Mouse (Mus musculus): ENCODE measurements at regions not wholly inside any gene's neighbourhood (a gene's known extent, or its start where the extent isn't known, plus 50 kb on each side); places are given as distances from the start of the nearest gene placed in this dataset.
A peak's percentile ranks its signal among the peaks of the same experiment; 100 is the strongest.

DNA sequence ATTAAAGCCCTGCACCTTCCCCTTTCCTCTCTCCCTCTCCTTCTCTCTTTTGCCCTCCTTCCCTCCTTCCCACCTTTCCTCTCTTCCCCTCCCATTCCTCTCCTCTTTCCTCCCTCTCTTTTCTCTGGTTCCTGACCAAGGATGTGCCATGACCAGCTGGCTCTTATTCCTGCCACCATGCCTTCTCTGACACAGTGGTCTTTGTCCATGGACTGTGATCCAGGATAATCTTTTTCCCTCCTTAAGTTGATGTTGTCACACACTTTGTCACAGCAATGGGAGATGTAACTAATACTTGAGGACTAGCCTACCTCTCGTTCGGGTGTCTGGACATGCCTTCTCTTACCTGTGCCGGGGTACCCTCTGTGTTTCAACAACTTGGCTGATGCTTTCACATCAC is 86.4 kb downstream of the Anapc4 start:
- no peak overlapping the region for H3K27ac ChIP-seq
- no peak for DNase-seq (ENCODE audit: low spot score in 2 of 2)
- TF ChIP-seq CTCF (conservative IDR thresholded peaks at IDR 0.05), result no peak
- H3K4me3 ChIP-seq, result no peak overlapping the region

DNA sequence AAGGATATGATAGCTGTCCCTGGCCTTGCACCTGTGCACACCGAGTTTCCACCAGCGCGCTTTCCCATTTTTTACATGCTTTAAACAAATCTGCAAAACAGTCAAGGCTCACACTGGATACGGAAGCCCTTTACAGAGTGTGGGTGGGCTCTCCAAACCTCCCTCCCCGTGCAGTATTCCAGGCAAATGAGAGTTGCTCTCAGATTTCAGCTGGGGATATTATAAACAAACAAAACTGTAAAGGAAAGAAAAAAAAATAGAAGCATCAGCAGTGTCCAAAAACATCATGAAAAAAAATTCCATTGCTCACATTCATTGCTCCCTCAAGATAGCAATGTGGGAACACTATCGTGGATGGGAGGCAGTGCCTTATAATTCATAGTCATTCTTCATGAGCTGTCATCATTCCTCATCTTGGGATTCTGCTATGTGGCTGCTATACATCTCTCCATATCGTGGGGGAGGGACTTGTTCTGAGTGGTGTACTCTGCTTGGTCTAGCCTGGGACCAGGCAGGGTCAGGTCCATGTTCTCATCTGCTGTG is 87.0 kb downstream of the Anapc4 start:
- no peak for TF ChIP-seq CTCF (conservative IDR thresholded peaks at IDR 0.05)
- no peak for DNase-seq (ENCODE audit: low spot score in 2 of 2)
- Histone ChIP-seq H3K4me3 (no peak overlapping the region), H3K27ac (no peak overlapping the region)

- Histone ChIP-seq H3K4me3 (no peak overlapping the region), H3K27ac (no peak overlapping the region)
- TF ChIP-seq CTCF (conservative IDR thresholded peaks at IDR 0.05), result no peak
- no peak for DNase-seq (ENCODE audit: low spot score in 2 of 2)
Measured at GRCm38 (mm10) chr5:52925006-52925405, 91.2 kb downstream of the Anapc4 start.

DNA sequence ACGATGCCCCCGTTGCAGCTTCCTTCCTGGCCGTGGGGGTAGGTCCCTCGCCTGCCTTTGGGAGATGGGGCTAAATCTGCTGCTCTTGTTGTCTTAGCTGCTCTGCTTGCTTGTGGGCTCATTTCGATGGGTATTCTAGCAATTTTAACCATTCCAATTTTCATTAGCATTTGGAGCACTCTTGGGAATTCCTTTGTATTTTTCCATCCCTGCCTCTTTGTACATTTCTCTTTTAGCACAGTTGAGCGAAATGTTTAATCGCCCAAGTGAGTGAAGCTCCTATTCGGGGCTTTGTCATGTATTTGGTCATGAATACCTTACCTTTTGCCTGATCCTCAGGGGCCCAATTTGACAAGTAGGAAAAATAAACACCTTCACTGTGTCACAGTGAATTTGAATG is 95.9 kb downstream of the Anapc4 start:
- Histone ChIP-seq H3K27ac (no peak overlapping the region), H3K4me3 (no peak overlapping the region)
- TF ChIP-seq CTCF (conservative IDR thresholded peaks at IDR 0.05), result no peak
- DNase-seq (ENCODE audit: low spot score in 2 of 2), result no peak

DNA sequence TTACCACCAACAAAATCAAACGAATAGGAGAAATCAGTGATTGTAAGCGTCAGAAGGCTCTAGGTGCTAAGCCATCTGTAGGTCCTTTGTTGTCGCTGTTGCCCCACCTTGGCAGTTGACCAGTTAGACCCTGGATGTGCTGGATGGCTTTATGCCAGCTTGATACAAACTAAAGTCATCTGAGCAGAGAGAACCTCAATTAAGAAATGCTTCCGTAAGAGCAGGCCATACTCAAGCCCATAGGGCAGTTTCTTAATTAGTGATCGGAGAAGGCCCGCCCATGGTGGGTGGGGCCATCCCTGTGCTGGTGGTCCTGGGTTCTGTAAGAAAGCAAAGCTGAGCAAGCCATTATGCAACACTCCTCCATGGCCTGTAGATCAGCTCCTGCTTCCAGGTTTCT is 99.5 kb downstream of the Anapc4 start:
- no peak overlapping the region for H3K27ac ChIP-seq
- no peak for DNase-seq (ENCODE audit: low spot score in 2 of 2)
- TF ChIP-seq CTCF (conservative IDR thresholded peaks at IDR 0.05), result no peak
- no peak overlapping the region for H3K4me3 ChIP-seq

DNA sequence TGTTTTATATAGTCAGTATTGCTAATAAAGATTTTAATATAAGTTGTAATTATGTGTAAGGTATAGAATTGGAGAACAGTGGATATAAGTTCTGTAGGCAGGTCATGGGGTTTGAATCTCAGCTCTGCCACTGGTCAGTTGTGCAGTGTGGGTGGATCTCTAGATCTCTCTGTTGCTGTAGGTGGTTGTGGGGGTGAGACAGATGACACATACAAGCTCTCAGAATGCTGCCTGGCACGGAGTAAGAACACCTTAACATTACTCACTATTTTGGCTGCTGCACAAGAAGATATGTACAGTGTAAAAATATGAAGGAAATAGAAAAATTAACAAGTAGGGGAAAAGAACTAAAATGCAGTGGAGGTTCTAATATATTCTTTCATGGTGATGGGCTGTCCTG is 100.3 kb upstream of the Slc34a2 start:
- DNase-seq (ENCODE audit: low spot score in 2 of 2), result peak in 1 of 2 experiments; percentile 14
- no peak overlapping the region for H3K27ac ChIP-seq
- H3K4me3 ChIP-seq, result no peak overlapping the region
- TF ChIP-seq CTCF (conservative IDR thresholded peaks at IDR 0.05), result no peak

DNA sequence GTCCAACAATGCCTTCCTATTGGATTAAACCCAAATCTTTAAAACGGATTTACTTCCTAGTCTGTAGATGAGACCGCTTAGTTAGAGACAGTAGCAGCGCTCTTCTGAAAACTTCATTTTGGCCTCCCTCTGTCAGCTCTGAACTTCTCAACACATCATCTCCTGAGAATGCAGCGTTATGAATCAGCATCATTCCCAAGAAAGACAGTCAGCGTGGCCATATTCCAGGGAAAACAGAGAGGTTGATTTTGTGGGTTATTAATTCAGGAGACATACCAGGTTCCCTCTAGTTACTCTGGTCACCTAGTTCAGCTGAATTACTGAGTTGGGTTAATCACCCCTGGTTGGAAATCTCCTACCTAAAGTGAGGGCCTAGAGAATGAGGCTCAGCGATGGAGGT is 97.9 kb upstream of the Slc34a2 start:
- no peak for TF ChIP-seq CTCF (conservative IDR thresholded peaks at IDR 0.05)
- no peak for DNase-seq (ENCODE audit: low spot score in 2 of 2)
- Histone ChIP-seq H3K27ac (no peak overlapping the region), H3K4me3 (no peak overlapping the region)

GRCm38 (mm10) chr5:52940645-52941044 is 97.2 kb upstream of the Slc34a2 start:
- no peak for TF ChIP-seq CTCF (conservative IDR thresholded peaks at IDR 0.05)
- Histone ChIP-seq H3K27ac (no peak overlapping the region), H3K4me3 (no peak overlapping the region)
- no peak for DNase-seq (ENCODE audit: low spot score in 2 of 2)

DNA sequence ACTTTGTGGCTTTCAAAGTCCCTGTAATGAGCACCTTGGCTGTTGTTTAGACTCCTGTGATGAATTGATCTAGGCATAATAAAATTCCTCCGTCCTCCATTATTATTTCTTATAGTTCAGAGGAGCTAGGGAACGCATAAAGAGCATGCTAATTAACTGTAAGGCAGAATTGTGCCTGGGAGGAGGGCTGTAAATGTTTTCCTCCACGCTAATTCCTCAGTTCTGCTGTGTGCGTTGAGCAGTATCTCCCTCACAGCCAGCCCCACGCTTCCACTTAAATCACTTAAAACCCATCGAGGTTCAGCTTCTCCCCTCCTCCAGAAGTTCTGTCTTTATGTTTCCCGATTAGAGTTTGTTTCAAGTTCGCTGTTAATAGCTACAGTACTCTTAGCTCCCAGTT is 84.0 kb upstream of the Slc34a2 start:
- DNase-seq (ENCODE audit: low spot score in 2 of 2), result no peak
- Histone ChIP-seq H3K27ac (no peak overlapping the region), H3K4me3 (no peak overlapping the region)
- TF ChIP-seq CTCF (conservative IDR thresholded peaks at IDR 0.05), result no peak

GRCm38 (mm10) chr5:52954713-52955112 is 83.2 kb upstream of the Slc34a2 start:
- H3K27ac ChIP-seq, result no peak overlapping the region
- no peak overlapping the region for H3K4me3 ChIP-seq
- TF ChIP-seq CTCF (conservative IDR thresholded peaks at IDR 0.05), result no peak
- peak; percentile 35 to 71 for DNase-seq (ENCODE audit: low spot score in 2 of 2)

DNA sequence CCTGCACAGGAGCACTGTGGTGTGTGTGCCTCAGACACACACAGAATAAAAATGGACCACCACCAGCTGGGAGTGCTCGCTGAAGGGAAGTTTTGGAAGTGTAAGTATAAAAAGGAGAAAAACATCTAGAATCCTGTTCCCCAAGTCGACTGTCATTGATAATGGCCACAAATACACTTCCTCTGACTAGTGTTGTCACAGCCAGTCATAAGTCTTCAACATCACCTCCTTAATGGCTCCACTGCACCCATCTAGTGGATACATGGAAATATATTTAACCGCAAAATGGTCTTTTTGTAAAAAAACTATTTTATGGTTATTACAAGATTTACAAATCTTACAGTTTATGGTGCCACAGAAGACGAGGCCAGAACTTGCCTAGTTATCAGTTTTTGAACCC is 73.7 kb upstream of the Slc34a2 start:
- Histone ChIP-seq H3K27ac (no peak overlapping the region), H3K4me3 (no peak overlapping the region)
- no peak for DNase-seq (ENCODE audit: low spot score in 2 of 2)
- no peak for TF ChIP-seq CTCF (conservative IDR thresholded peaks at IDR 0.05)

GRCm38 (mm10) chr5:52971811-52972210 is 66.1 kb upstream of the Slc34a2 start:
- H3K27ac ChIP-seq, result no peak overlapping the region
- no peak overlapping the region for H3K4me3 ChIP-seq
- no peak for DNase-seq (ENCODE audit: low spot score in 2 of 2)
- TF ChIP-seq CTCF (conservative IDR thresholded peaks at IDR 0.05), result no peak

DNA sequence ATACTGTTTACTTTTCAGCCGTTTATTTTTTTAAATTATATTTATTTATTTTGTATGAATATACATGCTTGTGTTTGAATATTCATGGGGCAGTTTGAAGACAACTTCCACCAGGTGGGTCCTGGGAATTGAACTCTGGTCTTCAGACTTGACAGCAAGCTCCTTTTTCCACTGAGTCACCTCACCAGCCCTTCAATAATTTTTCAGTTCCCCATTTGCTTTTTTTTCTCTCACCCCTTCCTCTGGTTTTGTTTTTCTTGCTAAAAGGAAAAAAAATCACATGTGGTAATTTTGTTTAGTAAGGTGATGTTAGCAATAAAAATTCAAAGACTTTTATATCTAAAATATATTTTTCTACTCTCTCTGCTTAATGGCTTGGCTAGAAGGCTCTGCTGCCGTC is 64.9 kb upstream of the Slc34a2 start:
- TF ChIP-seq CTCF (conservative IDR thresholded peaks at IDR 0.05), result no peak
- H3K27ac ChIP-seq, result no peak overlapping the region

DNA sequence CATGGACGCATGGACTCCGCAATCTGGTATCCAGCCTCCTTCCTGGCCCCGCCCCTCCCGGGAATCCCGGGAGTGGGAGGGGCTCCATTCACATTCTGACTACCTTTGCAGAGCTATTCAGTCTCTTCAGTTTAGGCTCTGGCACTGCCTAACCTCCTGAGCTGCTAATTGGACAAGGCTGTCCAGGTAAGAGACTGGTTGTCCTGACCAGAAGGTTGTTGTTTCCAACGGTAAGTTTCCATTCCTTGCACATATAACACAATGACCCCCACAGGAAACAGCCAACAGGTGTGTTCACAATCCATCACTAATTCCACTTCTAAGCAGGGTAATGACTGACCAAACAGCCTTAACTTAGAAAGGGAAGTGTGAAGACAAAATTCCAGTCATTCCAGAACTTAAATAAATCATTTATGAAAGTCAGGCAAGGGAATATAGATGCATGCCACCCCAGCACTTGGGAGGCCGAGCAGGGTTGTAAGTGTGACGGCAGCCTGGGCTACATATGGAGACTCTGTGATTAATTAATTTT is 62.3 kb upstream of the Slc34a2 start:
- Histone ChIP-seq H3K4me3 (no peak overlapping the region), H3K27ac (no peak overlapping the region)
- DNase-seq (ENCODE audit: low spot score in 2 of 2), result no peak
- no peak for TF ChIP-seq CTCF (conservative IDR thresholded peaks at IDR 0.05)

More for the DNA sequence above, 64.9 kb upstream of the Slc34a2 start:
- no peak overlapping the region for H3K4me3 ChIP-seq
- no peak for DNase-seq (ENCODE audit: low spot score in 2 of 2)

Data from layer of hippocampus, adult 2 months (tissue).